Mouse (Mus musculus): ENCODE data around the gene Fbxl8. TPM values are rescaled to one million over a fixed set of nuclear protein-coding genes. Genes with fewer than 3 reads are reported as not detected.
"Not testable (repeated sequence)": the region's sequence is repeated elsewhere in the genome, so short reads cannot be mapped to it uniquely, and the experiment has no call there.

Gene Fbxl8
- polyA plus RNA-seq, 1 experiment, result 0.27 TPM

GRCm38 (mm10) chr8:105288958-105289732, 24.7 kb downstream of the Fbxl8 start:
- Histone ChIP-seq H3K36me3 (ENCODE audit: control insufficient read depth) (no peaks in the 10 kb centered on the region), H3K4me1 (ENCODE audit: control insufficient read depth) (peaks cover 26% of the 10 kb centered on the region), H3K9me3 (ENCODE audit: control insufficient read depth, low read length) (no peaks in the 10 kb centered on the region), H3K4me3 (replicated peaks) (peak overlapping the region; percentile 64), H3K27me3 (ENCODE audit: control insufficient read depth) (peaks cover 47% of the 10 kb centered on the region)
- TF ChIP-seq GATA1 (IDR thresholded peaks at IDR 0.05; ENCODE audit: low read length) (no peak), TAL1 (IDR thresholded peaks at IDR 0.05; ENCODE audit: low read length) (no peak)

- Histone ChIP-seq H3K4me1 (ENCODE audit: control insufficient read depth) (peaks cover 29% of the 10 kb centered on the region), H3K4me3 (replicated peaks) (peak within 1 kb of the TSS; percentile 64), H3K36me3 (ENCODE audit: control insufficient read depth) (no peaks in the 10 kb centered on the region; the same call in 1 of the 2 replicates), H3K9me3 (ENCODE audit: control insufficient read depth, low read length) (no peaks in the 10 kb centered on the region), H3K27me3 (ENCODE audit: control insufficient read depth) (peaks cover 42% of the 10 kb centered on the region)
- TF ChIP-seq GATA1 (IDR thresholded peaks at IDR 0.05; ENCODE audit: low read length), result no peak
- no peak for TF ChIP-seq TAL1 (IDR thresholded peaks at IDR 0.05; ENCODE audit: low read length)
Observed at GRCm38 (mm10) chr8:105289805-105290460, 25.5 kb downstream of the Fbxl8 start, which contains the start of gene 4931428F04Rik. Gene 4931428F04Rik (minus strand): TSS chr8:105289864.

GRCm38 (mm10) chr8:105290554-105291314, 26.3 kb downstream of the Fbxl8 start:
- Histone ChIP-seq H3K27me3 (ENCODE audit: control insufficient read depth) (peaks cover 34% of the 10 kb centered on the region), H3K36me3 (ENCODE audit: control insufficient read depth) (peaks cover 5% of the 10 kb centered on the region), H3K9me3 (ENCODE audit: control insufficient read depth, low read length) (no peaks in the 10 kb centered on the region), H3K4me1 (ENCODE audit: control insufficient read depth) (peaks cover 37% of the 10 kb centered on the region), H3K4me3 (replicated peaks) (no peak overlapping the region)
- TF ChIP-seq TAL1 (IDR thresholded peaks at IDR 0.05; ENCODE audit: low read length) (no peak), GATA1 (IDR thresholded peaks at IDR 0.05; ENCODE audit: low read length) (no peak)

- not testable (repeated sequence) for H3K9me3 ChIP-seq (ENCODE audit: control insufficient read depth, low read length); H3K4me3 ChIP-seq (replicated peaks); H3K36me3 ChIP-seq (ENCODE audit: control insufficient read depth)
- H3K27me3 ChIP-seq (ENCODE audit: control insufficient read depth), result peaks cover 28% of the 10 kb centered on the region
- peaks cover 43% of the 10 kb centered on the region for H3K4me1 ChIP-seq (ENCODE audit: control insufficient read depth)
Observed at GRCm38 (mm10) chr8:105291364-105291763, 26.9 kb downstream of the Fbxl8 start.

GRCm38 (mm10) chr8:105291802-105292201, 27.4 kb downstream of the Fbxl8 start:
- not testable (repeated sequence) for H3K36me3 ChIP-seq (ENCODE audit: control insufficient read depth); H3K9me3 ChIP-seq (ENCODE audit: control insufficient read depth, low read length); H3K4me3 ChIP-seq (replicated peaks)
- Histone ChIP-seq H3K27me3 (ENCODE audit: control insufficient read depth) (peaks cover 25% of the 10 kb centered on the region), H3K4me1 (ENCODE audit: control insufficient read depth) (peaks cover 47% of the 10 kb centered on the region)

GRCm38 (mm10) chr8:105292471-105292870, 28.0 kb downstream of the Fbxl8 start:
- TF ChIP-seq TAL1 (IDR thresholded peaks at IDR 0.05; ENCODE audit: low read length), result no peak
- no peak for TF ChIP-seq GATA1 (IDR thresholded peaks at IDR 0.05; ENCODE audit: low read length)
- peaks cover 24% of the 10 kb centered on the region for H3K27me3 ChIP-seq (ENCODE audit: control insufficient read depth)
- no peaks in the 10 kb centered on the region for H3K9me3 ChIP-seq (ENCODE audit: control insufficient read depth, low read length)
- H3K36me3 ChIP-seq (ENCODE audit: control insufficient read depth), result peaks cover 7% of the 10 kb centered on the region
- no peak overlapping the region for H3K4me3 ChIP-seq (replicated peaks)
- peaks cover 52% of the 10 kb centered on the region for H3K4me1 ChIP-seq (ENCODE audit: control insufficient read depth)

- H3K27me3 ChIP-seq (ENCODE audit: control insufficient read depth), result peaks cover 24% of the 10 kb centered on the region
- peaks cover 53% of the 10 kb centered on the region for H3K4me1 ChIP-seq (ENCODE audit: control insufficient read depth)
- H3K4me3 ChIP-seq (replicated peaks), result no peak overlapping the region
- H3K9me3 ChIP-seq (ENCODE audit: control insufficient read depth, low read length), result no peaks in the 10 kb centered on the region
- no peak for TF ChIP-seq TAL1 (IDR thresholded peaks at IDR 0.05; ENCODE audit: low read length)
- no peak for TF ChIP-seq GATA1 (IDR thresholded peaks at IDR 0.05; ENCODE audit: low read length)
- peaks cover 15% of the 10 kb centered on the region for H3K36me3 ChIP-seq (ENCODE audit: control insufficient read depth)
Observed at GRCm38 (mm10) chr8:105293405-105293804, 29.0 kb downstream of the Fbxl8 start.

- Histone ChIP-seq H3K4me3 (replicated peaks) (no peak overlapping the region), H3K4me1 (ENCODE audit: control insufficient read depth) (peaks cover 55% of the 10 kb centered on the region), H3K27me3 (ENCODE audit: control insufficient read depth) (peaks cover 17% of the 10 kb centered on the region), H3K9me3 (ENCODE audit: control insufficient read depth, low read length) (no peaks in the 10 kb centered on the region), H3K36me3 (ENCODE audit: control insufficient read depth) (peaks cover 28% of the 10 kb centered on the region)
- TF ChIP-seq TAL1 (IDR thresholded peaks at IDR 0.05; ENCODE audit: low read length) (no peak), GATA1 (IDR thresholded peaks at IDR 0.05; ENCODE audit: low read length) (no peak)
Observed at GRCm38 (mm10) chr8:105294776-105295175, 30.3 kb downstream of the Fbxl8 start.

GRCm38 (mm10) chr8:105295256-105295655, 30.8 kb downstream of the Fbxl8 start:
- H3K36me3 ChIP-seq (ENCODE audit: control insufficient read depth), result peaks cover 33% of the 10 kb centered on the region
- no peak for TF ChIP-seq GATA1 (IDR thresholded peaks at IDR 0.05; ENCODE audit: low read length)
- 0 out of 3 replicates have a peak, but pooled peaks have one; percentile 7 for TF ChIP-seq TAL1 (IDR thresholded peaks at IDR 0.05; ENCODE audit: low read length)
- peaks cover 55% of the 10 kb centered on the region for H3K4me1 ChIP-seq (ENCODE audit: control insufficient read depth)
- H3K4me3 ChIP-seq (replicated peaks), result peak overlapping the region; percentile 31
- peaks cover 12% of the 10 kb centered on the region for H3K27me3 ChIP-seq (ENCODE audit: control insufficient read depth)
- H3K9me3 ChIP-seq (ENCODE audit: control insufficient read depth, low read length), result no peaks in the 10 kb centered on the region

Data from erythroblast, embryonic 14.5 days (primary cell).